Mouse (Mus musculus): Measurements from ENCODE around the gene Bmp2k.
A peak's percentile ranks its signal among the peaks of the same experiment; 100 is the strongest.

Gene Bmp2k

DNA sequence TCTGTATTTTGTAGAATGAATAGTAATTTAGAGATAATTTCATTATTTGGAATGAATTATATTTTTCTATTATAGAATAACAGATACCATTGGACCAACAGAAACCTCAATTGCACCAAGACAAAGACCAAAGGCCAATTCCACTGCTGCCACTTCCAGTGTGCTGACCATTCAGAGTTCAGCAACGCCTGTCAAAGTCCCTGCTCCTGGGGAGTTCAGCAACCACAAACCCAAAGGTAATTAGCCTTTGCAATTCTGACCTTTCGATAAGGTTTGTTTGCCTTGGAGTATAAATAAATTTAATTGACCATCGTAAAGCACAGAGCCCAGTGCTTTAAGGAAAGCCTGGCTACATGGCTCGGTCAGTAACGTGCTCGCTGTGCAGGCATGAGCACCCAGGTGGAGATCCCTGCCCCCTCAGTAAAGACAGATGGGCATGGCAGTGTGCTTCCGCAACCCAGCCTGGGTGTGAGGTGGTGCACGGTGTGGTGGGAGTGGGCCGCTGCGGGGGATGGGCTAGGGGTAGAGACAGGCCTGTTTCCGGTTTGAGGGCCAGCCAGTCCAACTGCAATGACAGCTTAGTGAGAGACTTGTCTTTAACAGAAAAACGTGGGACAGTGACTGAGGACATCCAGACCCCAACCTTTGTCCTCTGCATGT lies 59.4 kb downstream of the Bmp2k start:
- DNase-seq, result no peak

DNA sequence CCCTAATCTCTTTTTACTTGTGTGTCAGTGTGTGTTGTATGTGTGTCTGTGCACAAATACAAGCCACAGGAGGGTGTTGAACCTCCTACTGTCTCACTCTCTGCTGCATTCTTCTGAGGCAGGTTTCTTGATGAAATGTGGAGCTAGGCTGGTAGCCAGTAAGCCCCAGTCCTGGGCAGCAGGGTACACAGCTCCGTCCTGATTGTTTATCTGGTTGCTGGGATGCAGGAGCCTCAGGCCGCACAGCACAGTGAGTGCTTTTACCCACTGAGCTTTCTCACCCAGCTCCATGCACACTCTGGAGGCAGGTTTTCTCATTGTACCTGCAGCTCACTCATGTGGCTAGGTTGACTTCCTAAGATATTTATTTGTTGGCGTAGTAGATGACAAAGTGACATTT lies 63.4 kb downstream of the Bmp2k start:
- DNase-seq, result no peak

DNA sequence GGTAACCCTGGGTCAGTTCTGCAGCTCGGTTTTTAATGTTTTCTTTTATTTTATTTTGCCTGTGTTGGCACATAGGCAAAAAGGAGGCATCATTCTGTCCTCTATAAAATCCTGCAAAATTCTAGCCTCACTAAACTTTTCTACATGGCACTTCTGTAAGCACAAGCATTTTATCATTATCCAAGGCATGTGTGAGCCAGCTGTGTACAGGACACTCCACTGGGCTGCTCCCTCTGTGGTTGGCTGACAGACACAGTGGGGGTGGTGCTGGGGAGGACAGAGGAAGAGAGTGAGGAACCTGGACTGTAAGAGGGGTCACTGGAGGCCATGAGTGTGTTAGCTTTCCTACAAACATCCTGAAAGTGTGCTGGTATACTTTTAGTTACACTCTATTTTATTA lies 64.6 kb downstream of the Bmp2k start:
- no peak for DNase-seq

DNA sequence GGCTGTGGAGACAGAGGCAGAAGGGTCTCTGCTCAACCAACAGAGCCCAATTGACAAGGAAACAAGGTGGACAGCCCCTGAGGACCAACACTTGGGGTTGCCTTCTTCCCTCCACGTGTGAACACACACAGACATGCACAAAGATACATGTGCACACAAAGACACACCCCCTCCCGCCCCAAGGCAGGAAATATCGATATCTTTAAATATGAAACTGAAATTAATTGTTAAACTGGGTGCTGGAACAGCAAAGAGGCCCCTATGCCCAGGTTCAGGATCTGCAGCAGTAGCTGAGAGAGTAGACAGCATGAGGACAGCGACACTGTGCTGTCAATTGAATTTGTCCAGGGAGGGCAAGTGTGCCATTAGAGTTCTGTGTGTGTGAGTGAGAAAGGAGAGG lies 68.3 kb downstream of the Bmp2k start:
- no peak for DNase-seq

DNA sequence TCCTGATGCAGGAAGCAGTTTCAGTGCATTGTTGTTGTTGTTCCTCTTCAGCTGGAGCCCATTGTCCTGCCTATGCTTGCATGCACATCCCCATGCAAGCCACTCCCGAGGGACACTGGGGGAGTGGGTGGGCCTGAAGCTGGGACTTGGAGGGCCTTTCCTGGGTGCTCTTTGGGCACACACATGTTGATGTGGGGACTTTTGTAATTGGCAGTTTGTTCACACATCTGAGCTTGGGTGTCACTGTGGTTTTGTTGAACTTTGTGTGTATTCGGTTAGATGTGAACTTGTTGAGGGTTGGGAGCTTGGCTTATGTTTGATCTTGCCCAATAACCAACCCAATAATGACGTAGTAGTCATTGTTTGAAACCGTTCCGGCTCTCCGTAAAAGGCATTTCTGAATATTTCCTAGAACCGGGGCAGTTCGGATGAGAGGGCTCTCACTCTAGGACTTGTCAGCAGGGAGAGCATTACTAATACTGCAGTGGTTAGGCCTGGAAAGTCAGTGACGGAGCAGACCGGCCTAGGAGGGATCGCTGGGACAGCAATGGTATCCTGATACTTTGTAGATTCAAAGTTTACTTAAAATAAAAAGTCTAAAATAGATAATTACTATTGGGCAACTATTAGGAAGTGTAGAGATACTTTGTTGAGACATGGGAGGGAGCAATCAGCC lies 78.1 kb downstream of the Bmp2k start:
- DNase-seq, result no peak

DNA sequence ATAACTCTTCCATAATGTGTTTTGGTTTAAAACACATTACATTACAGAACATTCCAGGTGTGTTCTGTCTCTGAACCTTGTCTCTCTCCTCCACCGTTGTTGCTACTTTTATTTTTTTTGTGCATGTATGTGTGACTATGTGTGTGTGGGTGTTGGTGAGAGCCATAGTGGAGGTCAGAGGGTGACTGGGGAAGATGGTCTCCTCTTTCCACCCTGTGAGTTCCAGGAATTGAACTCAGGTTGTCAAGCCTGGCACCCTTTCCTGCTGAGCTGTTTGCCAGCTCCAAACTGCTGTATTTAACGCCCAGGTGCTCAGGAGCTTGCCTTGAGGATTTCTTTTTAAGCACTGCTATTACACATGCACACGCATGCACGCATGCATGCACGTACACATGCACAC lies 78.7 kb downstream of the Bmp2k start:
- no peak for DNase-seq

DNA sequence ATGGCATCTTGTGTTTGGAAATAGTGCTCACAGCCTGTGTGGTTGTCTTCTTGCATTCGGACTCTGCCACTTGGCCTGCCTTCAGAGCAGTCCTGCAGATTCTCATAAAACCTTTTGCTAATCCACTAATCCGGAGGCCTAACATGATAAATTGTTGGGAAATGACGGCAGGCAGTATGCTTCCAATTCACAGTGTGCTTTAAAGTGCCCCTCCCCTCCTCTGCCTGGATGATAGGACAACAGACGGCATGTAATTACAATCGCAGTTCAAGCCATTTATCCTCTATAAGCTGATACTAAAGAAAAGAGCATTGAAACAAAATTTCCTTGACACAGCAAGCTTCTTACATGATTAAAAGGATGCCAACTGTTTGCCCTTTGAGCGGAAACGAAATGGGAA lies 80.2 kb downstream of the Bmp2k start:
- DNase-seq, result no peak

DNA sequence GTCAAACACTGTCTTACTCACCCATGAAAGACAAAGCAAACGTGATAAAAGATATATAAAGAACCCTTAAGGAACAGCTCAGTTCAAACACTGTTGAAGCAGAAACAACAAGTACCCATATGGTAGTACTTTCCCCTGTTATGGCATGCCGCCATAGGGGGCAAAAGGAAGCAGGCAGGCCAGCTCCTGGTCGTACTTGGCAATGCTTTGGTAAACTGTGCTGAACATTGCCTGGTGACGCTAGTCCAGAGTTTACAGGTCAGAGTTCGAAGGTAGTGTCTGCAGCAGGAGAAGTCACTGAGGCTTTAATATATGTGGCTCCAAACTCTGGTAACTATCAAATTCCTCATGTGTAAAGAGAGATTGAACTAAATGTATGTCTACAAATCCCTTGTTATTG lies 81.2 kb downstream of the Bmp2k start:
- no peak for DNase-seq

DNA sequence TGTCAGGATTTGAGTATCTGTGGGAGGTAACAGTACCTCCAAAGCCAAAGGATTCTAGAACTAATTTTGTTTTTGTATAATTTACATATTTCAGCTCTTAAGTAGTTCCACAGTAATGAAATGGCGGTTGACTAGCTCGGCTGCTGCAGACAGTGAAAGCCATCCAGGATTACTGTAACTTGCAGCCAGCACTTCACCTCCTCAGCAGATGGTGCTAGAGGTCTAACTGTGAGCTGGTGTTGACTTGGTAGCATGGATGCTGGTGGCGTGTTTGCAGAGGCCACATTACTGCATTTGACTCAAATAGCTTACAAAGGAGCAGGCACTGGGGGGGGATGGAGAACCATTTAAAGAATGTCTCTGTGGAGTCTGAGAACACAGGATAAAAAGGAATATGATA lies 84.0 kb downstream of the Bmp2k start:
- DNase-seq, result no peak

DNA sequence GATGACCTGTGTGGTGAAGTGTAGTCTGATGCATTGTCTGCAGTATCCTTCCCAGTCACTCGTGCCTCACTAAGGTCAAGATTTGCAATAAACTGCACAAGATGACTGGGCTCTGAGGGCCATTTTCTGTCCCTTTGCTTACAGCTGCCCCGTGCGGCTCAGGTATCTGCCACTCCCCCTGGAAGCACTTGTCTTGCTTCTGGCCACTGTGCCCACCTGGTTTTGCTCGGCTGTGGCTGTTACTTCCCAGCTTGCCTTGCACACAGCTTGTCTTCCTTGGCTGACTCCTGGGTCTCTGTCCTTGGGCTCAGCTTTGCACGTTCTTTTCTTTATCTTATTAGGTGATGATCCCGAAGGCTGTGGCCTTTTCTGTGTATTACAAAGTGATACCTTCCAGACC lies 86.2 kb downstream of the Bmp2k start:
- no peak for DNase-seq

DNA sequence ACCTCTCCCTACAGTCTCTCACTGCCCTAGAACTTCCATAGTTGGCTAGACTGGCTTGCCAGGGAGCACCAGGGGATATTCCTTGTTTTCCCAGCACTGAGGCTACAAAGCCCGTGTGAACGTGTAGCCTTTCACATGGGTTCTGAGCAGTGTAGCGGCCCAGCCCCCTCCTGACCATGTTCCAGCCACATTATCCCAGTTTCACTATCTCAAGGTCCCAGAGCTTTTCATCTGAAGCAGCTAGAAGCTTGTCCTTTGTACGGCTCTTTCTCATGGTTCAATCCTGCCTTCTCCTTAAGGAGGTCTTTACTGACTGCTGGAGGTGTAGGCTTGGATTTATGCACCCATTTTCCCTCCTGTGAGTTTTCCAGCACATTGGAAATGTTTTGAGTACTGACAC lies 87.1 kb downstream of the Bmp2k start:
- DNase-seq, result no peak

DNA sequence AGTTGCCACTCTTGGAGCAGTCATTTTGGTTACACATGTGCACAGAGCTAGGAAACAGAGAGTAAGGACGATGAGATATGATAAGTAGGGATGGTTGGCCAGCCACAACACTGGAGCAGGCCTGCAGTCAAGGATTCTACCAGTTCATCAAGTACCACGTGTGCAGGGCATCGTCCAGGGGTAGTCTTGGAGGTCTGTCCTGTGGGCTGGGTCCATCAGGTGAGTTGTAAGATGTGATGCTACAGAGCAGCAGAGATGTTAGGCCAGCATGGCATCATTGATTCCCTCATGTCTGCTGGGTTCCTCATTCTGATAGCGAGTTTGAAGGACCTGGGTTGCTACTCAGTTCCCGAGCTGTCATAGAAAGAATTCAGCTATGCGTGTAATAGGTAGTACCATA lies 87.6 kb downstream of the Bmp2k start:
- no peak for DNase-seq

DNA sequence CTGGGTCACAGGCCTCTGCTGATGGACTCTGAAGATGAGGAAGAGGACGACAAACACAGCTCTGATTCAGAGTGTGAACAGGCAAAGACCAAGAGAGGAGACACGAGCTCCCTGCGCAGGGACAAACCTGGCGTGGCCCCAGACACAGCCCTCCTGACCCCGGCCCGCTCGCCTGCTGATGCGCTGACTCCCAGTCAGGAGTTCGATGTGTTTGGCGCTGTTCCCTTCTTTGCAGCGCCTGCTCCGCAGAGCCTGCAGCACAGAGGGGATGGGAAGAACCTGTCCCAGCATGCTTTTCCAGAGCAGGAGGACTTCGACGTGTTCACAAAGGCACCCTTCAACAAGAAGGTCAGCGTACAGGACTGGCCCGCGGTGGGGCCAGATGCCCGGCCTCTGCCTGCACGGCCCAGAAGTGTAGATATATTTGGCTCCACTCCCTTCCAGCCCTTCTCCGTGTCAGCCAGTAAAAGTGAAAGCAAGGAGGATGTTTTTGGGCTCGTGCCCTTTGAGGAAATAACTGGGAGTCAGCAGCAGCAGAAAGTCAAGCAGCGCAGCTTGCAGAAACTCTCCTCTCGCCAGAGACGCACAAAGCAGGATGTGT lies 89.6 kb downstream of the Bmp2k start:
- DNase-seq, result no peak

DNA sequence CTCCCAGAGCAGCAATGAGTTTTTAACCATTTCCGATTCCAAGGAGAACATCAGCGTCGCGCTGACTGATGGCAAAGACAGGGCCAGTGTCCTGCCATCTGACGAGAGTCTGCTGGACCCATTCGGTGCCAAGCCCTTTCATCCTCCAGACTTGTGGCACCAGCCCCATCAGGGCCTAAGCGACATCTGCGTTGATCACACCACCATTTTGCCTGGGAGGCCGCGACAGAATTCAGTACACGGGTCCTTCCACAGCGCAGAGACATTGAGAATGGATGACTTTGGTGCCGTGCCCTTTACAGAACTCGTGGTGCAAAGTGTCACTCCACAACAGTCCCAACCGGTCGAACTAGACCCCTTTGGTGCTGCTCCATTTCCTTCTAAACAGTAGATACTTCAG lies 90.3 kb downstream of the Bmp2k start:
- DNase-seq, result no peak

DNA sequence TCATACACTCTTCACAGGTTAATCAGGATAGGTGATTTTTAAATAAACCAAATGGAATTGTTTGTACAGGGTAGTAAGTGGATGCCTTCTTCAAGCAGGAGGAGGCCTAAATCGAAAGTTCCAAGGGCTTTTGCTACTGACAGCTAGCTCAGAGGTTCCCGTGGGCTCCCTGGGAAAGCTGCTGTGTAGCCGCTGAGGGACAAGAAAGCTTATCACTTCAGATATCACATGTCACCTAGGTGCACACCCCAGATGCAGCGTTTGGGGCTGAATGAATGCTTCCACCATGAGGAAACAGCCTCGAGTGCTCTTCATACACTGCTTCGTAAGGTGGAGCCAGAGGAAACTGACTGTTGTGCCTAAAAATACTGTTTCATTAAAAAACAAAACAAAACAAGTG lies 90.7 kb downstream of the Bmp2k start:
- no peak for DNase-seq

DNA sequence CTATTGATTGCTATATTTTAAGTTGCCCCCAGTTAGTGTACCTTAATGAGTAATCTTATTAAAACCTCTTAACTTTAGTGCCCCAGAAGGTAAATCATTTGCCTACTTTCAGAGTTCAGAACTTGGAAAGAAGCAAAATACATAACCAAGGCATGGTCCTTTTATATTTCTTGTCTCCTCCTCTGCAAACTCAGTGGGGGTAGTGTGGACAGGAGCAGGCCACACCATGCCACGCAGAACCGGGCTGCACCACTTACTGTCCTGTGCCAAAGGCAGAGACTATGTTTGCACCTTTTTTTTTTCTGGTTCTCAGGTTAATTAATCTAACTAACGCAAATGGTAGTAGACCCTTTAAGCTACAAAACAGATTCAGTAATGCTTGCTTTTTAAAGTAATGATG lies 91.9 kb downstream of the Bmp2k start:
- DNase-seq, result no peak

DNA sequence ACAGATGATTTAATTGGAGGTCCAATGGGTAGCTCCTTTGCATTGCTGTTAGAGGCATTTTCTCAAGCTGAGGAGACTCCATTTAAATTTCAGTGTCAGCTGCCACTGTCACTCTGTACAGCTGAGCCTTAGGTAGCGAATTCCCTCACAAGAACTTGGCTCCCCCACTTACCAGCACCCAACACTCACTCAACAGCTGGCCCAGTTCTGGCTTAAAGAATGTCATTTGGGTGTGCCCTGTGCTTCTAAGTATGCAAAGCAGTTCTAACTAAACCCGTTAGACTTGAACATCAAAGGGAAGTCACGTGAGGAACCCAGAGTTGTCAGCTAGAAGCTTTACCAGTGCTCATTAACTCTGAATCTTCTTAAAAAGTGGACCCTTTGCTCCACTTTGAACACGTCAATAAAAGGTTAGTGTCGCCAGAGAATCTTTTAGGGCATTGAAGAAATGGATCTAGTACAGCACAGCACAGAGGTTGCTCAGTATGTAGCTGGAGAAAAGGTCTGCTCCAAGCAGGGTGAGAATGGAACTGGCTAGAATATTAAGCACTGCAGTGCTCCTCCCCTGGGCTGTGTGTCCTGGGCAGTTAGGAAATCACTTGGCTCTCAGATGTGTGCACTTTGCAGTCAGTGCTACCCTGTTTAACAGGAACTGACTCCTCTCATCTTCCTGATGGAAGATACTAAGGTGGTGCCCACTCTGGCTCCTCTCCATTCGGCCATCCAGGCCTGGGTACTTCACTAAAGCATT lies 92.7 kb downstream of the Bmp2k start:
- peak in 1 of 2 experiments; percentile 17 for DNase-seq

DNA sequence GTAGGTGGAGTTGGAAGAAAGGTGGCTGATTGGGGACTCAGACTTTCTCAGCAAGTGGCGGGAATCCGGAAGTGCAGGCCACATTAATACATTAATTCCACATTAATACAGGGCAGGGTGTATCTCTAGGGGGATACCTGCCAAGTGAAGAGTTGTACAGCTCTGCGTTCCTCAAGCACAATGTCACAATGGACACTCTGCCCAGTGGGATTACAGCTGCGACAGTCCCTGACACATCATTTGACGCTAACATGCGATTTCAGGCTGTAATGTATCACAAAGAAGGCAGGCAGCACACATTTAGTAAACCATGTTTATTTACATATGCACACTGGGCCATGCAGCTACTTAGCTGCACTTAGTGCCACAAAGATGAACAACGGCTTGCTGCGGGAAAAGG lies 95.5 kb downstream of the Bmp2k start:
- DNase-seq, result no peak

DNA sequence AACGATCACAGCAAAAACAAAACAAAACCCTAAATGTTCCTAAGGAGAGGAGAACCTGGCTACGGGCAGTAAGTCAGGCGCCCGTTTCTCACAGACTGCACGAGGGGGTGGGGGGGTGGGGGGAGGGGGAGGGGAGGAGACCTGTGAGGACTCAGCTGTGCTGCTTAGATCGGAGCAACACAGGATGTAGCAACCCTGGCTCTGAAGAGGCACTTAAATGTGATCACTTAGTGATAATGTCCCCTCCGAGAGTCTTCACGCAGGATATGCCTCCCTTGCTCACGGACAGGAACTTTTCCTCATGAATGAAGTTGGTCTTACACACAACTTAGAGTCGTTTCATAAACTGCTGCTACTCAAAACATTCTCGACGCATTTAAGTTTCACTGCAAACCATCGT lies 97.8 kb downstream of the Bmp2k start:
- DNase-seq, result no peak

DNA sequence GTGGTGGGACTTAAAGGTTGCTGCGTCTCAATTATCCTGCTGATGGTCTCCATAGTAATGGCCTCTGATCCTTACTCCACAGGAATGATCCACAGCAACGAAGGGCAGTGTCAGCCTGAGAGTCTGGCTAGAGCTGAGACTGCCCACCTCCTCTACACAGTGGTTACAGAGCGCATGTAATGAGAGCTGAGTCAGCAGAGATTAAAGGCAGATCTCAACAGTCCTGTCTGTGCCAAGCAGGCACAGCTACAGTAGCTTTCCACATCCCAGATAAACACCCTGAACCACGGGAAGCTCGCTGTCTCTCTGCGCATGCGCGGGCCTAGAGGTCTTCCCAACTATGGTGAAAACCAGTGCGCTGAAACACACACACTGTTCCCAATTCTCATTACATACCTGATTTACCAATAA lies 100.1 kb downstream of the Bmp2k start:
- DNase-seq, result no peak

DNA sequence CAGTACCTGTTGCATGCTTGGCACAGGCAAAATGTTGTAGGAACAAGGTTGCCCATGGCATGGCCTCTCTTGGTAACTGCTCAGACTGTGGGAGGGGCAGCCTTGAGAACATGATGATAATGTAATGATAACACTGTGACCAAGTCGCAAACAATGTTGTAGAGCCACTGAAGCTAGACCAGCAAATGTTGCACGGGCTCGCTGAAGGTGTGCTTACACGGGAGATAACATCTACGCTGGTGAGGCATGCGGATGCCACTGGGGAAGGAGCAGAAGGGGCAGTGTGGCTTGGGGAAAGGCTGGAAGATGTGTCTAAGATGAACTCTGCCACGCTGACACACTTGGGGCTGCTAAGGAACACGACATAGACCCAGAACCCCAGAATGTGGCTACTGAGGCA lies 102.5 kb downstream of the Bmp2k start:
- no peak for DNase-seq

DNA sequence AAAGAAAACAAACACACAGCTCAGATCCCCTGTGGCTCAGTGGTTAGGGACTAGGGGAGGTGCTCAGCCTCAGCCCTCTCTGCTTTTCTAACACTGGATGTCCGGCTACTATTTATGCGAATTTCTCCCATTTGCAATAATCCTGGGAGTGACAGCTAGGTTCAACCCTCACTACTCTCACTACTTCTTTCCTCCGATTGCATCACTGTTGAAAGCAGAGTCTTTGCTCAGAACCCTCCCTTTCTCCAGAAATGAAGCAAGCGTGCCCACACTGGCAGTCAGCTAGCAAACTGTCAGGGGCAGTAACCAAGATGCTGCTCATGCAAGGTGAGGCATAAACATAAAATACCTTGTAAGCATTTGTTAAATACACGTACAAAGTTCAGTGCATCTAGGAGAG lies 110.8 kb downstream of the Bmp2k start:
- DNase-seq, result no peak

DNA sequence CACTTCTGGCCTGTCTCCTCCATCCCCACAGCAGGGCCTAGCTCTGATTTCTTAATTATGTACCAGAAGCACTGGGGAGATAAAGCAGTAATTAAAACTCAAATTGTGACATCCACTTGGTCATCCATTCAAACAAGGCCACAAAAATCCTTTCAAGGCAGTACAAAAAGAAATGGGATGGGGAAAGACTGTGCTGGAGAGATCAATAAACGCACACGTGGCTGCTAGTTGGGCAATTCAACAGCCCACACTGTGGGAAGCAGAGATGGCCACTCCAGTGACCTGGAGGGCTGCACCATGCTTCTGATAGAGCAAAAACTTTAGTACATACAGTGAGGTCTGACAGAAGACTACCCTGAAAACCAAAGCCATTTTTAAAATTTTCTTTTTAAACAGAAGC lies 112.6 kb downstream of the Bmp2k start:
- DNase-seq, result no peak

DNA sequence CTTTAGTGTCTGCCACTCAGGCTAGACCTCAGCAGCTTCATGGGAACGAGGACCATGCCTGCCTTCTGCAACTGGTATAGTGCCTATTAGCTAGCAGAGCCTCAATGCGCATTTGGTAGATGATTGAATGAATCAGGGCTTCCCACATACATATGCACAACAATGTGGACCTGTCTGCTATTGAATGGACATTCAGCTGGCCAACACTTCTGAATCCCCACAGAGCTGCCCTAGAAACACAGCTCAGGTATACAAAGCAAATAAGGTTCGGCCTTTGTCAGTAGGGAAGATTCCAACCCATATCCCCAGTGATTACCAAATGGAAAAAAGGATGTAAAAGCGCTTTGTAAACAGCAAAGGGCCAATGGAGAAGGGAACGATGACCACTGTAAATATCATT lies 113.2 kb downstream of the Bmp2k start:
- DNase-seq, result no peak

Measured in B cell, adult 2 months (primary cell).